Mouse (Mus musculus) mature B cell (primary cell): ENCODE results near the gene Prim2.

Experiments used
- in situ Hi-C: fragments of 300-500 bp; cut with MboI; formaldehyde crosslinking; loops from 2 replicates; pipeline ENCODE4 v1.14.3; 2019

Gene Prim2

GRCm38 (mm10) chr1:33541708-33542107 is 127.9 kb downstream of the Prim2 start:
- in situ Hi-C loops: no loop called here

GRCm38 (mm10) chr1:33537948-33538347 is 131.6 kb downstream of the Prim2 start:
- in situ Hi-C loops: no loop called here

GRCm38 (mm10) chr1:33536272-33537004 is 133.2 kb downstream of the Prim2 start:
- in situ Hi-C loops: no loop called here

GRCm38 (mm10) chr1:33535140-33535686 is 134.4 kb downstream of the Prim2 start:
- in situ Hi-C loops: no loop called here

- in situ Hi-C loops: no loop called here
Measured at GRCm38 (mm10) chr1:33531860-33532259, 137.7 kb downstream of the Prim2 start.

- in situ Hi-C loops: no loop called here
Measured at GRCm38 (mm10) chr1:33531097-33531856, 138.3 kb downstream of the Prim2 start.

GRCm38 (mm10) chr1:33530491-33530890 is 139.1 kb downstream of the Prim2 start:
- in situ Hi-C loops: no loop called here

GRCm38 (mm10) chr1:33529543-33530232 is 139.9 kb downstream of the Prim2 start:
- in situ Hi-C loops: no loop called here

GRCm38 (mm10) chr1:33527352-33527863 is 142.2 kb downstream of the Prim2 start:
- in situ Hi-C loops: no loop called here

- in situ Hi-C loops: no loop called here
Measured at GRCm38 (mm10) chr1:33523223-33523622, 146.4 kb downstream of the Prim2 start.

GRCm38 (mm10) chr1:33515124-33515523 is 154.5 kb downstream of the Prim2 start:
- in situ Hi-C loops: no loop called here

- in situ Hi-C loops: no loop called here
Measured at GRCm38 (mm10) chr1:33511310-33511709, 158.3 kb downstream of the Prim2 start.

GRCm38 (mm10) chr1:33504371-33504770 is 165.2 kb downstream of the Prim2 start:
- in situ Hi-C loops: no loop called here

GRCm38 (mm10) chr1:33502890-33503289 is 166.7 kb downstream of the Prim2 start:
- in situ Hi-C loops: no loop called here

- in situ Hi-C loops: no loop called here
Measured at GRCm38 (mm10) chr1:33502298-33502697, 167.3 kb downstream of the Prim2 start.

GRCm38 (mm10) chr1:33500111-33500510 is 169.5 kb downstream of the Prim2 start:
- in situ Hi-C loops: no loop called here

GRCm38 (mm10) chr1:33499603-33500002 is 170.0 kb downstream of the Prim2 start:
- in situ Hi-C loops: no loop called here

- in situ Hi-C loops: no loop called here
Measured at GRCm38 (mm10) chr1:33496128-33496527, 173.5 kb downstream of the Prim2 start.

- in situ Hi-C loops: no loop called here
Measured at GRCm38 (mm10) chr1:33495586-33495985, 174.0 kb downstream of the Prim2 start.

GRCm38 (mm10) chr1:33495203-33495553 is 174.4 kb downstream of the Prim2 start:
- in situ Hi-C loops: no loop called here

- in situ Hi-C loops: no loop called here
Measured at GRCm38 (mm10) chr1:33494524-33495202, 174.9 kb downstream of the Prim2 start.

GRCm38 (mm10) chr1:33490220-33490619 is 179.4 kb downstream of the Prim2 start:
- in situ Hi-C loops: no loop called here
